ENCODE assay signal across 15 mouse cellular contexts in the genomic region with DNA sequence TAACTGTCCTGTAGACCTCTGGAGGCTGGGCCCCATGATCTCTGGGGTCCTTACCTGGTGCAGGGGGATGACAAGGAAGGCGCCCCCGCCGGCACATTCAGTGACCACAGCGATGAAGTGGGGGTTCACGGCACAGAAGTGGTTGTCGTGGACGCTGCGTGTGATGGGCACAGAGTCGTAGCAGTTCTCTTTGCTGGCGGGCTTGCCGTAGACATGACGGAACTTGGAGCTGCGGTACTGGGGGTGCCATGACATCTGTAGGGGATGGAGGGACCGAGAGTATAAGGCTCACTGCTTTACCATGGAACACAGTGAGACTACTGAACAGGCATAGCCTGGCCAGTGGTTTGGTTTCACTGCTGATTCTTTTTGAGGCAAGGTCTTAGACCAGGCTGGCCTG.
"Had no signal": no experiment of that assay in that cellular context is flagged by ENCODE, and none has a peak within 500 bp of the region (broad histone marks: within the 10 kb centered on the region; RNA-seq: fewer than 3 reads in every experiment).

No protein-coding gene starts in this region.

- H3K4me3 ChIP-seq: kidney, embryonic 15.5 days; limb, embryonic 12.5 days; midbrain, embryonic 13.5 days; stomach, embryonic 15.5 days had no signal

- H3K36me3 ChIP-seq: kidney, embryonic 15.5 days; limb, embryonic 12.5 days; midbrain, embryonic 13.5 days; stomach, embryonic 15.5 days had no signal

- H3K27me3 ChIP-seq: kidney, embryonic 15.5 days; limb, embryonic 12.5 days; midbrain, embryonic 13.5 days; stomach, embryonic 15.5 days had no signal

- H3K4me1 ChIP-seq: limb, embryonic 12.5 days; midbrain, embryonic 13.5 days had no signal

- H3K4me2 ChIP-seq: kidney, embryonic 15.5 days; limb, embryonic 12.5 days; midbrain, embryonic 13.5 days; stomach, embryonic 15.5 days had no signal

- H3K9me3 ChIP-seq: kidney, embryonic 15.5 days; limb, embryonic 12.5 days; midbrain, embryonic 13.5 days; stomach, embryonic 15.5 days had no signal

- ATAC-seq: intestine, embryonic 16.5 days; midbrain, embryonic 13.5 days had no signal

- H3K9ac ChIP-seq: kidney, embryonic 15.5 days; limb, embryonic 12.5 days; liver, embryonic 14.5 days; midbrain, embryonic 13.5 days; stomach, embryonic 15.5 days had no signal

- H3K27ac ChIP-seq: kidney, embryonic 15.5 days; limb, embryonic 12.5 days; liver, embryonic 14.5 days; midbrain, embryonic 13.5 days had no signal

- DNase-seq: kidney, adult 2 months; kidney, postnatal 25 days; layer of hippocampus, adult 9-11 months; layer of hippocampus, postnatal 36 days; liver; lung, adult 2 months; lung, postnatal 36 days; right cerebral cortex, postnatal 14 days; thymus, postnatal 4 days had no signal
